Mouse (Mus musculus) heart, adult 2 months (tissue): Measurements from ENCODE around the gene Ccnyl1. TPM values are rescaled to one million over a fixed set of nuclear protein-coding genes. Genes with fewer than 3 reads are reported as not detected.
A peak's percentile ranks its signal among the peaks of the same experiment; 100 is the strongest.

Experiments used
- DNase-seq, 2 experiments: peaks; one replicate each; pipeline ENCODE4 v3.0.0; 2021
- H3K27ac ChIP-seq: fragments of 200-600 bp; 2 replicates; pipeline ENCODE4 v1.8.1; 2022
- H3K27me3 ChIP-seq: fragments of 200-500 bp; 2 replicates; pipeline ENCODE4 v1.6.1; 2012; ENCODE audit warnings: mild to moderate bottlenecking, low read length, inconsistent platforms, mixed read lengths; ENCODE audit not compliant: control insufficient read depth, insufficient read depth
- H3K36me3 ChIP-seq: fragments of 200-500 bp; 2 replicates; pipeline ENCODE4 v1.6.1; 2012; ENCODE audit warnings: low read length, inconsistent platforms; ENCODE audit not compliant: control insufficient read depth, insufficient read depth
- H3K4me1 ChIP-seq: fragments of 200-500 bp; 2 replicates; pipeline ENCODE4 v1.6.1; 2011; ENCODE audit warnings: low read length; ENCODE audit not compliant: control insufficient read depth, insufficient read depth
- H3K4me3 ChIP-seq: fragments of 200-600 bp; 2 replicates; pipeline ENCODE4 v1.8.1; 2022
- H3K79me2 ChIP-seq: fragments of 200-500 bp; replicated peaks from 2 replicates; pipeline ENCODE4 v1.6.1; 2012; ENCODE audit warnings: mild to moderate bottlenecking, inconsistent platforms, low read length, moderate library complexity, mixed read lengths; ENCODE audit not compliant: control insufficient read depth, insufficient read depth
- H3K9ac ChIP-seq: fragments of 200-500 bp; 2 replicates; pipeline ENCODE4 v1.6.1; 2012; ENCODE audit warnings: low read depth, mild to moderate bottlenecking, control low read depth, inconsistent platforms, low read length, mixed read lengths
- CTCF ChIP-seq: fragments of 200-600 bp; IDR thresholded peaks from 2 replicates; pipeline ENCODE4 v1.8.1; 2022; ENCODE audit warnings: antibody characterized with exemption, mild to moderate bottlenecking, moderate library complexity
- EP300 ChIP-seq: fragments of 200-500 bp; IDR thresholded peaks from 2 replicates; pipeline ENCODE4 v1.6.1; 2011; ENCODE audit warnings: low read depth, low read length, control low read depth; ENCODE audit not compliant: insufficient read depth
- POLR2A ChIP-seq: fragments of 200-500 bp; IDR thresholded peaks from 2 replicates; pipeline ENCODE4 v1.6.1; 2011; ENCODE audit warnings: mild to moderate bottlenecking, low read depth, low read length, control low read depth; ENCODE audit not compliant: insufficient read depth
- WGBS: fragments of 180-500 bp; shearing (Covaris S2); methylation state at CpG from one replicate; pipeline ENCODE4 v1.1.7; 2018; 5-methylcytosine and 5-hydroxymethylcytosine counted together
- intact Hi-C: fragments of 180-260 bp; cut with DNase I; formaldehyde crosslinking; loops from one replicate; pipeline ENCODE4 v1.15.1; 2025
- polyA plus RNA-seq: library from polyadenylated mRNA; depleted of rRNA; stranded (reverse); fragments of >200 nt; gene quantifications from 2 replicates; pipeline ENCODE4 v1.2.3, GENCODE M21; 2012
- total RNA-seq, 2 experiments: library from RNA; stranded (reverse); gene quantifications; 2 replicates each; pipeline ENCODE4 v1.2.3; 2021

Gene Ccnyl1
- total and polyA plus RNA-seq, 3 experiments: 12.5 to 18.6 (median 16.0) TPM

GRCm38 (mm10) chr1:64691121-64691551 is 881 bp downstream of the Ccnyl1 start:
- peak overlapping the region; percentile 83 for H3K4me3 ChIP-seq
- peak overlapping the region; percentile 90 for H3K27ac ChIP-seq
- no peaks in the 10 kb centered on the region for H3K27me3 ChIP-seq
- peak overlapping the region; percentile 97 for H3K9ac ChIP-seq
- DNase-seq: peak; percentile 73 to 77
- H3K36me3 ChIP-seq: peaks cover 11% of the 10 kb centered on the region
- WGBS: under 1% methylated on average over 52 of the region's 55 CpGs
- intact Hi-C loops: loop anchor here (2.0 to 5.0 kb wide), 4 partner anchors 14 to 159 kb away; partner anchors contain the start of genes Creb1 and Mettl21a
- H3K4me1 ChIP-seq: peaks cover 6% of the 10 kb centered on the region
- TF ChIP-seq CTCF (no peak), POLR2A (no peak), EP300 (no peak)
- peaks cover 2% of the 10 kb centered on the region; the same call in 1 of the 2 replicates for H3K79me2 ChIP-seq

- peak overlapping the region; percentile 97 for H3K9ac ChIP-seq
- WGBS: 5% methylated on average over 9 of the region's 9 CpGs
- peaks cover 2% of the 10 kb centered on the region; the same call in 1 of the 2 replicates for H3K79me2 ChIP-seq
- intact Hi-C loops: loop anchor here (2.0 to 5.0 kb wide), 4 partner anchors 13 to 159 kb away; partner anchors contain the start of genes Creb1 and Mettl21a
- H3K4me1 ChIP-seq: peaks cover 6% of the 10 kb centered on the region
- H3K27me3 ChIP-seq: no peaks in the 10 kb centered on the region
- DNase-seq: no peak
- peak overlapping the region; percentile 90 for H3K27ac ChIP-seq
- peak overlapping the region; percentile 83 for H3K4me3 ChIP-seq
- TF ChIP-seq POLR2A: no peak
- no peak for TF ChIP-seq CTCF
- TF ChIP-seq EP300: no peak
- peaks cover 11% of the 10 kb centered on the region for H3K36me3 ChIP-seq
These were observed 1.3 kb downstream of the Ccnyl1 start for GRCm38 (mm10) chr1:64691581-64691980.

- Histone ChIP-seq H3K79me2 (peaks cover 2% of the 10 kb centered on the region; the same call in 1 of the 2 replicates), H3K36me3 (peaks cover 11% of the 10 kb centered on the region), H3K27me3 (no peaks in the 10 kb centered on the region), H3K9ac (no peak overlapping the region), H3K4me3 (no peak overlapping the region), H3K4me1 (peaks cover 6% of the 10 kb centered on the region), H3K27ac (no peak overlapping the region)
- WGBS: 82% methylated on average over 3 of the region's 3 CpGs
- intact Hi-C loops: no loop called here
- TF ChIP-seq POLR2A: no peak
- TF ChIP-seq EP300: no peak
- TF ChIP-seq CTCF: no peak
- DNase-seq: no peak
These were observed 4.9 kb downstream of the Ccnyl1 start for GRCm38 (mm10) chr1:64695156-64695555.

GRCm38 (mm10) chr1:64701780-64702179 is 11.5 kb downstream of the Ccnyl1 start:
- no peak for TF ChIP-seq POLR2A
- 74% methylated on average over 3 of the region's 3 CpGs for WGBS
- intact Hi-C loops: no loop called here

GRCm38 (mm10) chr1:64705230-64705629 is 15.0 kb downstream of the Ccnyl1 start:
- intact Hi-C loops: loop anchor here (2.0 to 5.0 kb wide), 3 partner anchors 14 to 1048 kb away; partner anchors contain the start of genes Ccnyl1 and Creb1
- Histone ChIP-seq H3K27ac (no peak overlapping the region), H3K79me2 (no peaks in the 10 kb centered on the region), H3K4me1 (no peaks in the 10 kb centered on the region), H3K27me3 (no peaks in the 10 kb centered on the region), H3K9ac (no peak overlapping the region), H3K4me3 (no peak overlapping the region), H3K36me3 (peaks cover 1% of the 10 kb centered on the region; the same call in 1 of the 2 replicates)
- TF ChIP-seq CTCF (peak; percentile 86), POLR2A (no peak)
- WGBS: 37% methylated on average over 6 of the region's 6 CpGs
- peak; percentile 56 to 61 for DNase-seq

More at GRCm38 (mm10) chr1:64701780-64702179, 11.5 kb downstream of the Ccnyl1 start:
- H3K4me1 ChIP-seq: no peaks in the 10 kb centered on the region; the same call in 1 of the 2 replicates
- no peaks in the 10 kb centered on the region; the same call in 1 of the 2 replicates for H3K79me2 ChIP-seq
- no peak for DNase-seq
- H3K27ac ChIP-seq: no peak overlapping the region
- H3K4me3 ChIP-seq: no peak overlapping the region
- H3K36me3 ChIP-seq: peaks cover 1% of the 10 kb centered on the region; the same call in 1 of the 2 replicates
- H3K27me3 ChIP-seq: no peaks in the 10 kb centered on the region
- H3K9ac ChIP-seq: no peak overlapping the region

- H3K4me1 ChIP-seq: no peaks in the 10 kb centered on the region
- H3K4me3 ChIP-seq: no peak overlapping the region
- no peaks in the 10 kb centered on the region for H3K27me3 ChIP-seq
- no peak overlapping the region for H3K27ac ChIP-seq
- intact Hi-C loops: loop anchor here (5.0 kb wide), 2 partner anchors 174 to 1049 kb away; partner anchors contain the start of gene Creb1
- TF ChIP-seq EP300 (no peak), POLR2A (no peak), CTCF (no peak)
- no peak overlapping the region for H3K9ac ChIP-seq
- 89% methylated on average over 2 of the region's 2 CpGs for WGBS
- H3K79me2 ChIP-seq: no peaks in the 10 kb centered on the region
- DNase-seq: no peak
- H3K36me3 ChIP-seq: peaks cover 1% of the 10 kb centered on the region; the same call in 1 of the 2 replicates
These were observed 16.4 kb downstream of the Ccnyl1 start for GRCm38 (mm10) chr1:64706610-64707009.
